Mouse (Mus musculus): ENCODE results near the gene Fyn. TPM values are rescaled to one million over a fixed set of nuclear protein-coding genes. Genes with fewer than 3 reads are reported as not detected.

The Fyn gene
- polyA plus RNA-seq, 1 experiment from 2014 or later: 20.5 TPM

DNA sequence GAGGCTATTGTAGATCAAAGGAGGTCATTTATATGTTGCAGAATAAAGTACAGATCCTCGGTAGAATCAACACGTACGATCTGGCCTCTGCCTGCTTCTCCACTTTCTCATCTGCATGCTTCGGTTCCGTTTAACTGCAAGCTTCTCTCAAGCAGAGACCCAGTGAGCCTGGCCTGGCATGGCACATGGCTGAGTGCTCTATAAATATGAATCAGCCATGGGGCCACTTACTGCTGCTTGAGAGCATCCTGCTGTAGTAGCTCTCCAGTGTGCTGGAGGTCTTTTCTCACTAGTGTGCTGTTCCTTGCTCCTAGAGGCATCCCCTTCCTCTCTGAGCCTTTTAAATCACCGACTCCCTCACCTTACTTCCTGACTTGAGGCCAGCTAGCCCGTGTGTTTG, 130.0 kb downstream of the Fyn start:
- Histone ChIP-seq H3K36me3 (replicated peaks) (peaks cover 4% of the 10 kb centered on the region; the same call in 1 of the 2 replicates), H3K27me3 (ENCODE audit: poor library complexity, severe bottlenecking) (no peaks in the 10 kb centered on the region), H3K27ac (no peak overlapping the region), H3K9me3 (no peaks in the 10 kb centered on the region), H3K4me1 (peaks cover 32% of the 10 kb centered on the region), H3K4me3 (no peak overlapping the region)
- WGBS: 83% methylated on average over 7 of the region's 7 CpGs
- DNase-seq (ENCODE audit: extremely low spot score, low spot score): no peak

DNA sequence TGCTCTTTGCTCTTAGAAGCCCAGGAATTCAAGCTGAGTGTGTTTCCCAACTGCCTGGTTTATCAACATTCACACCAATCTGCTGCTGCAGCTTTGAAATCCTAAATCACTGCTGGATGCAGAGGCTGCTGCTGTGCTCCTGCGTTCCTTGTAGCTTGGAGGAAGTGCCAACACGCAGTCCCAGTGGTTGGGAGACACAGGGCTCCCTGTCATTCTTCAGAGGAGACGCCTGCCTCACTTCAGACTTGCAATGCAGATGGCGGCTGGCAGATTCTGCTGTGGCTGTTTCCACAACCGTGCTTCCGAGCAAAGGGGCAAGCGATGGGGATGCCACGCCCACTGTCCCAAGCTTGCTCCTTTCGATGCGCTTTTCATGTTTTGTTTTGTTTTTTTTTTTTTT, 132.9 kb downstream of the Fyn start:
- Histone ChIP-seq H3K27ac (peak overlapping the region; percentile 54), H3K36me3 (replicated peaks) (peaks cover 4% of the 10 kb centered on the region; the same call in 1 of the 2 replicates), H3K9me3 (no peaks in the 10 kb centered on the region), H3K27me3 (ENCODE audit: poor library complexity, severe bottlenecking) (no peaks in the 10 kb centered on the region), H3K4me3 (no peak overlapping the region), H3K4me1 (peaks cover 50% of the 10 kb centered on the region)
- DNase-seq (ENCODE audit: extremely low spot score, low spot score): no peak
- 71% methylated on average over 10 of the region's 10 CpGs for WGBS

DNA sequence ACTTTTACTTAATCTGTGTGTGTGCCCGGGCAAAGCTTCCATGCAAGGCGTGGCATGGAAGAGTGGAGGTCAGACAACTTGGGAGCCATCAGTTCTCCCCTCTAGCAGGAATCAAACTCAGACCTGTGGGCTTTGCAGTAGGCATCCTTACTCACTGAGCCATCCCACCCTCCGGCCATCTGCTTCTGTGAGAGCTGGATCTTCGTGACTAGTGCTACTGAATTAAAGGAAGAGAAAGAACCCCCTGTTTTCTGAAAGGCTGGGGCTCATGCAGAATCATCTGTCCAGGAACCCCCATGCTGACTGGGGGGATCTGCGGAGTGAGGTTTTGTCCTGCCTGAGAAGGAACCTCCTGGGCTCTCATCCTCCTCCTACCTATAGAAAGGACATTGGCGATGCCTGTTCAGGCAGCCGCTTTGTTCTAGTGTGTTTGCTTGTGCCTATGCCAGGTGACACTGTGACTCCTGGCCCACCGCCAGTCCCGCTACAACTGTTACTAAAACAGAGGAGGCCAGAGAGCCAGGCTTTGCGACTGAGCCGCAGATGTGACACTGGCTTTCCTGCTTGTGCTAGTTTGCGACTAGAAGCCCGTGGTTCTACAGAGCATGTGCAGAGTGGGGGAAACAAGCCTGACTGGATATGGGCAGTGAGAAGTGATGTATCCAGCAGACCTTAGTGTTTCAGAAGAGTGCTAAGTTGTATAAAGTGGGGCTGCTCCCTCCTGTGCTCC, 133.5 kb downstream of the Fyn start:
- Histone ChIP-seq H3K27me3 (ENCODE audit: poor library complexity, severe bottlenecking) (no peaks in the 10 kb centered on the region), H3K4me3 (no peak overlapping the region), H3K36me3 (replicated peaks) (peaks cover 4% of the 10 kb centered on the region; the same call in 1 of the 2 replicates), H3K27ac (peak overlapping the region; percentile 53; the same call in 1 of the 2 replicates), H3K9me3 (no peaks in the 10 kb centered on the region), H3K4me1 (peaks cover 56% of the 10 kb centered on the region)
- WGBS: 92% methylated on average over 13 of the region's 13 CpGs
- DNase-seq (ENCODE audit: extremely low spot score, low spot score): no peak

DNA sequence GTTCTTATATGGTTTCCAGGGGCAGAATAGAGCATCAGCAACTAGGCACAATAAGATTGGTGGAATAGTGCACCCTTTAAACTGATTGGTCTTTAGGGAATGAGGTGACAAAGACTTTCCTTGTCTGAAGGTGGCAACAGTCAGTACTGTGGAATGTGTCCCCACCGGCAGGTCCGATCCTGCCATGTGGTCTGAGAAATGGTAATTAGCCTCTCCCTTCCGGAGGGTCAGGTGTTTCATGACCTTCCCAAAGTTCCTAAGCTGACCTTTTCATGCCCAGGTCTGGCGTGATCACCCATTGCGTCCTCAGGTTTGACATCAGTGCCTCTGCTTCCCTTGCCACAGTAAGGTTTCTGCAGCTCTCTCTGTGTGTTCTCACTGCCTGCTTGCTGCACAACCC, 134.7 kb downstream of the Fyn start:
- Histone ChIP-seq H3K4me1 (peaks cover 56% of the 10 kb centered on the region), H3K9me3 (no peaks in the 10 kb centered on the region), H3K4me3 (no peak overlapping the region), H3K27ac (no peak overlapping the region), H3K27me3 (ENCODE audit: poor library complexity, severe bottlenecking) (no peaks in the 10 kb centered on the region), H3K36me3 (replicated peaks) (peaks cover 4% of the 10 kb centered on the region; the same call in 1 of the 2 replicates)
- WGBS: 86% methylated on average over 5 of the region's 5 CpGs
- no peak for DNase-seq (ENCODE audit: extremely low spot score, low spot score)

DNA sequence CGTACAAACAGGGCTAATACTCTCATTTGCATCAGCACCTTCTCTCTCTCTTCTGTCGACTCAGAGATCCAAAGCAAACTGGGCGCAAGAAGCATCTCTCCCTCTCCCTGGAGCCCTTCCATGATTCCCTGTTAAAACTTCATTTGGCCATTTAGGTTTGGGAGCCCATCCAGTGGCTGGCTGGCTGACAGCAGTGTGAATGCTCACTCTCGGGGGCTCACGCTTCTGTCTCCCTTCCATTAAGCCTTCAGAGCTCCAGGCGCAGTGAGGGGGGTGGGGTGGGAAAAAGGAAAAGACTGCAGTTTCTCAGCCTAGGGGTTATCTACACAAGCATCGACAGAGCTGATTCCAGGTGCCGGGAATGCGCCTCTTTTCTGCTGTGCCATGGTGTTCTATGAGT, 136.4 kb downstream of the Fyn start:
- Histone ChIP-seq H3K27ac (0 out of 2 replicates have a peak overlapping the region, but pooled peaks have one; percentile 2), H3K36me3 (replicated peaks) (peaks cover 4% of the 10 kb centered on the region; the same call in 1 of the 2 replicates), H3K4me3 (no peak overlapping the region), H3K4me1 (peaks cover 61% of the 10 kb centered on the region), H3K9me3 (no peaks in the 10 kb centered on the region), H3K27me3 (ENCODE audit: poor library complexity, severe bottlenecking) (no peaks in the 10 kb centered on the region)
- DNase-seq (ENCODE audit: extremely low spot score, low spot score): no peak
- 53% methylated on average over 9 of the region's 9 CpGs for WGBS

DNA sequence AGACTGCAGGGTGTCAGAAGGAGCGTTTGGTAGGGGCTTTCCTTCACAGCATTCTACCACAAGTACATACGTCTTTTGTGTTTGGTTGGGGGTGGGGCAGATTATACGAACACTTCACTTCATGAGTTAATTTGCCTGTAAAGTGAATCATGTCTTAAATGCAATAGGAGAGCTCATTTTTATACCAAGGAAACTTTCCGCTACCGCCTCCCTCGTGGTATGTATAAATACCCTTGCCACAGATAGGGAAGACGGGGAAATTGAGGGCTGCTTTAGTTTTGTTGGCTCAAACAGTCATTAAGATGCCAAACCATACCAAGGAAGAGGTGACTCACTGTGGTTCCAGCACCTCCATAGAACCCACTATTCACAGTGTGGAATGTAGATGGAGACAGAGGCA, 137.0 kb downstream of the Fyn start:
- Histone ChIP-seq H3K27ac (0 out of 2 replicates have a peak overlapping the region, but pooled peaks have one; percentile 44), H3K4me1 (peaks cover 67% of the 10 kb centered on the region), H3K9me3 (no peaks in the 10 kb centered on the region), H3K4me3 (no peak overlapping the region), H3K27me3 (ENCODE audit: poor library complexity, severe bottlenecking) (no peaks in the 10 kb centered on the region), H3K36me3 (replicated peaks) (peaks cover 4% of the 10 kb centered on the region; the same call in 1 of the 2 replicates)
- WGBS: 76% methylated on average over 7 of the region's 7 CpGs
- no peak for DNase-seq (ENCODE audit: extremely low spot score, low spot score)

DNA sequence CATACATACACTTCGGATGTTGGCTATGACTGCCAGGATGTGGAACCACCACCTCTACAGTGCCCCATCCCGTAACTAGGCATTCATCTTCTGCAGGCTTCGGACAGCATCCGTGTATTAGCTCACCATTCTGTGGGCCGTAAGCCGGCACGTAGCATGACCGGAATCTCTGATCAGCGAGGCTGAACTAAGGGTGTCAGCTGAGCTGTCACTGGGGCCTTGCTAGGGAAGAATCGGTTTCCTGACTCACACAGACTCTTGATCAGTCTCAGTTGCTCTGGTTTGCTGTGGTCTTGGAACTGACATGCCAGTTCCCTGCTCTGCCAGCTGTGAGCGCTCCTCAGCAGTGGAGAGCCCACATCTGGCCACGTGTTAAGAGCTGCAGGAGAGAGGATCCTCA, 137.7 kb downstream of the Fyn start:
- peaks cover 4% of the 10 kb centered on the region; the same call in 1 of the 2 replicates for H3K36me3 ChIP-seq (replicated peaks)
- H3K4me1 ChIP-seq: peaks cover 69% of the 10 kb centered on the region
- DNase-seq (ENCODE audit: extremely low spot score, low spot score): no peak
- H3K9me3 ChIP-seq: no peaks in the 10 kb centered on the region
- 90% methylated on average over 12 of the region's 12 CpGs for WGBS
- no peak overlapping the region for H3K27ac ChIP-seq
- H3K4me3 ChIP-seq: no peak overlapping the region
- H3K27me3 ChIP-seq (ENCODE audit: poor library complexity, severe bottlenecking): no peaks in the 10 kb centered on the region

DNA sequence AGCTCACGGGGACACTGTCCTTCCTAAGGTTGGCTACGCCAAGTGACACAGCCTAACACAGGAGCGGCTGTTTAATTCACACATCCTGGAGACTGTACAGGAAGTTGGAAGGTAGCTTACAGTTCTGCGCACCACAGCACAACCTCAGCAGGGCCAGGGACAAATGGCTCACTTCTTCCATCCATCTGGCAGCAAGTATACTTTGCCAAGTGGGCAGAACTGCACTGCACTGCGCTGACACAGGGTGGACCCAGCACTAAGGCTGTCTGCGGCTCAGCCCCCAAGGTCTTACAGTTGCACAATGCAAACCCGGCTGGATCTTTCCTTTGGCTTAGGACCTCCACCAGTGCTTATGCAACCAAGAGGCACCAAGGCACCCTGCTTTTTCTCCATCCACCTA, 138.2 kb downstream of the Fyn start:
- Histone ChIP-seq H3K27me3 (ENCODE audit: poor library complexity, severe bottlenecking) (no peaks in the 10 kb centered on the region), H3K27ac (no peak overlapping the region), H3K4me3 (no peak overlapping the region), H3K36me3 (replicated peaks) (peaks cover 4% of the 10 kb centered on the region), H3K4me1 (peaks cover 69% of the 10 kb centered on the region), H3K9me3 (no peaks in the 10 kb centered on the region)
- WGBS: 89% methylated on average over 7 of the region's 7 CpGs
- DNase-seq (ENCODE audit: extremely low spot score, low spot score): no peak

DNA sequence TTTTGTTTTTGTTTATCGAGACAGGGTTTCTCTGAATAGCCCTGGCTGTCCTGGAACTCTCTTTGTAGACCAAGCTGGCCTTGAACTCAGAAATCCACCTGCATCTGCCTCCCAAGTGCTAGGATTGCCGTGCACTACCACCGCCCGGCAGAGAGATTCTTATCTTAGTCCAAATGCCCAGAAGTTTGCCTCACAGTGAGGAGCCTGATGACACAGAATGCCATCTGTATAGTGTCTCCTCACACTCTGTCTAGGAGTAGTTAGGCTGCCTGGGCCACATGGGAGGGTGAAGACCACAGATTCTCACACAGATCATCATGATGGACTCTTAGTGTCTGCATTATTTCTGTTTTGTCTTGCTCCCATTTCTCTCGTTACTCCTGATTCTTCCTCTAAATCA, 140.1 kb downstream of the Fyn start:
- H3K4me1 ChIP-seq: peaks cover 62% of the 10 kb centered on the region
- no peak for DNase-seq (ENCODE audit: extremely low spot score, low spot score)
- no peak overlapping the region for H3K27ac ChIP-seq
- H3K9me3 ChIP-seq: no peaks in the 10 kb centered on the region
- no peaks in the 10 kb centered on the region for H3K27me3 ChIP-seq (ENCODE audit: poor library complexity, severe bottlenecking)
- no peak overlapping the region for H3K4me3 ChIP-seq
- peaks cover 12% of the 10 kb centered on the region for H3K36me3 ChIP-seq (replicated peaks)
- WGBS: 93% methylated on average over 5 of the region's 5 CpGs

DNA sequence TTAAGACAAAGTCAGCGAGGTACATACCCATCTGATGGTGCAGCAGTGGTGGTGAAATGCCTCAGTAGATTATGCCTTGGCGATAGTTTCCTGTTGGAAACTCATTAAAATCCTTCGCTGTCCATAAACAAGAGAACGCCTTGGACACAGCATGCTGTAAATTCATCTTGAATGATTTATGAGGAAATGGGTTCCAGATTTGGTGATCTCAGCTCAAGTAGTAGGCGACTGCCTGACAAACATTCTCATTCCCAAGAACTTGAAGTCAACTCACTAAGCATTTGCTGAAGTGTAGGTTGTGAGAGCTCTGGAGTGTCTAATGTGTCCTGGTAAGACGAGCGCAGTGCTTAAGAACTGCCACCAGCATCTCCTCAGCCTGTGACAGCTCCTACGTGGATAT, 141.3 kb downstream of the Fyn start:
- no peaks in the 10 kb centered on the region for H3K9me3 ChIP-seq
- peaks cover 58% of the 10 kb centered on the region for H3K4me1 ChIP-seq
- H3K36me3 ChIP-seq (replicated peaks): peaks cover 23% of the 10 kb centered on the region
- no peak overlapping the region for H3K27ac ChIP-seq
- WGBS: 85% methylated on average over 8 of the region's 8 CpGs
- DNase-seq (ENCODE audit: extremely low spot score, low spot score): no peak
- H3K4me3 ChIP-seq: no peak overlapping the region
- no peaks in the 10 kb centered on the region for H3K27me3 ChIP-seq (ENCODE audit: poor library complexity, severe bottlenecking)

DNA sequence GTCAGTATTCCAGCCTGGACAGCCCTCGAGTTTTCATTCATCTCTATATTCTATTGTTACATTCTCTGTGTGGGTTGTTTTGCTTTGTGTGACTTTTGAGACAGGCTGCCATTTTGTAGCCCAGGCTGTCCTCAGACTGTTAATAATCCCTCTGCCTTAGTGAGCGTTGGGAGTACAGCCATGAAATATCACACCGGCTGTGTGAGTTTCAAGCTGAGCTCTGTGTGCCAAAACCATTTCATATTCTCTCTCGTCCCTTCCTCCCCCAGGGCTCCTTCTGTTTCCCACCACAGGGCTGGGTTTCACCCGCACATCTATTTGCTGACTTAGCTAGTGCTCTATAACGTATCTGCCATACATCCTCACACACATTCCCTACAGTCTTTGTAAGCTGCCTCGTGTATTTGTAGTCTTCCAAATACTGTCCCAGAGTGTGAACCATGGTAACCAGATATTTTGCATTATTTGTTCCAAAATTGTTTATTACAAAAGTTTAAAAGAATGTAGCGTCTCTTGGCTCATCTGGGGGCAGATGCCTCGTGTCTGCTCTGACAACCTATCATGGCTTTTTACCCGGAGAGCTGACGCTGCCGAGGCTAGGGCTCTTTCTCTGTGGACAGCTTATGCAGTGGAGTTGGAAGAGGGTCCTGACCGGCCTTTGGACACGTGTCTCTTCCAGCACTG, 144.1 kb downstream of the Fyn start:
- Histone ChIP-seq H3K4me1 (peaks cover 42% of the 10 kb centered on the region), H3K36me3 (replicated peaks) (peaks cover 43% of the 10 kb centered on the region), H3K4me3 (no peak overlapping the region), H3K27me3 (ENCODE audit: poor library complexity, severe bottlenecking) (no peaks in the 10 kb centered on the region), H3K9me3 (peaks cover 3% of the 10 kb centered on the region; the same call in 1 of the 2 replicates), H3K27ac (no peak overlapping the region)
- WGBS: 93% methylated on average over 14 of the region's 14 CpGs
- no peak for DNase-seq (ENCODE audit: extremely low spot score, low spot score)

DNA sequence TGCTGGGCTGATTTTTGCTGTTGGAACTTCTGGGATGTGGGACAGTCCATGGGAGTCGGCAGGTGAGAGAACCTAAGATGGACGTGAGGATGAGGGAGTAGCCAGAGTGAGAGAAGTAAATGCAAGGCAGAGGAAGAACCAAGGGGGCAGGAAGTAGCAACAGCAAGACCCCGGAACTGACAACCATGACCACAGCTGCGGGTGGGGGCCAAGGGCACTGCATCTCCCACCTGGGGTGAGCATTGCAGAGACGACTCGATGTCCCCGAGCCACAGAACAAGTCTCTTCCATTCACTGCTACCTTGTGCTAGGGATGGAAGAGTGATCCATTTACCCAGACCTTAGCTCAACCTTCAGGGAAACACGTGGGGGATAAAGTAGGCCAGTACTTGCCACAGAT, 146.3 kb downstream of the Fyn start:
- 89% methylated on average over 8 of the region's 8 CpGs for WGBS
- Histone ChIP-seq H3K4me1 (peaks cover 45% of the 10 kb centered on the region), H3K9me3 (peaks cover 3% of the 10 kb centered on the region; the same call in 1 of the 2 replicates), H3K36me3 (replicated peaks) (peaks cover 43% of the 10 kb centered on the region), H3K27ac (no peak overlapping the region), H3K4me3 (no peak overlapping the region), H3K27me3 (ENCODE audit: poor library complexity, severe bottlenecking) (no peaks in the 10 kb centered on the region)
- DNase-seq (ENCODE audit: extremely low spot score, low spot score): no peak

DNA sequence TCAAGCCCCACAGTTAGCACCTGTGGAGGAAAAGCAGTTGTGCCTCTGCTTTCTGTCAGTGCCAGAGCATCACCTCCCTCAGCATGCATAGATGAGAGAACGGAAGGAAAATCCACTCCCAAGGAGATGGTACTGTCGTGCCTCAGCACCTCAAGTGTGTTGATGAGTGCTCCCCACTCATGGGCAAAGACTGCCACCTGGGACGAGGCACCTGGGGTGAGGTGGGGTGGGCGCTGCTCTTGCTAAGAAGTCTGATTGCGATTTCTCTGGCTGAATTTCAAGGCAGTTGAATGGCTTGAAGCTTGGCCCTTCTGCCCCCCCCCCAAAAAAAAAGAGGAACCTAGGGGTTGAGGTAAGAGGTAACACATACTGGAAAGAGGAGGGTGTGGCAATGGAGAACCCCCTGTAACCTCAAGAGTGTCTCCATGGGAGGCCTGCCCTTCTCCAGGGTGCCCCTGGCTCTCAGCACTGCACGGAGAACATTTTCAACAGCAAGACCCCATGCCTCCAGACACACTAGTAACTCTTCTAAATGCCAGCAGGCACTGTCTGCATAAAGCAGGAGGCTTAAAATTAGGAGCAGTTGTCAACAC, 148.0 kb downstream of the Fyn start:
- H3K4me3 ChIP-seq: no peak overlapping the region
- H3K9me3 ChIP-seq: peaks cover 3% of the 10 kb centered on the region; the same call in 1 of the 2 replicates
- H3K27ac ChIP-seq: no peak overlapping the region
- WGBS: 92% methylated on average over 6 of the region's 6 CpGs
- H3K27me3 ChIP-seq (ENCODE audit: poor library complexity, severe bottlenecking): no peaks in the 10 kb centered on the region
- peaks cover 43% of the 10 kb centered on the region for H3K36me3 ChIP-seq (replicated peaks)
- peaks cover 35% of the 10 kb centered on the region for H3K4me1 ChIP-seq
- DNase-seq (ENCODE audit: extremely low spot score, low spot score): no peak
